Mouse (Mus musculus) MEL (cell line): Measurements from ENCODE around the gene Tmem179b. TPM values are rescaled to one million over a fixed set of nuclear protein-coding genes. Genes with fewer than 3 reads are reported as not detected.
A peak's percentile ranks its signal among the peaks of the same experiment; 100 is the strongest.

ENCODE experiments used
- DNase-seq: peaks from one replicate; pipeline ENCODE4 v3.0.0; 2011; ENCODE audit warnings: low read depth, low spot score
- H3K27ac ChIP-seq: 2 replicates; pipeline ENCODE4 v1.5.1; 2012; ENCODE audit warnings: low read depth, mild to moderate bottlenecking, control low read depth, low read length, moderate library complexity; ENCODE audit not compliant: control insufficient read depth
- H3K27me3 ChIP-seq, 2 experiments: fragments of 150-350 bp in 1 of 2; sonication (generic) in 1 of 2; 2 replicates each; pipeline ENCODE4 v1.6.1; 2012; ENCODE audit warnings: low read length in 2 of 2, mild to moderate bottlenecking in 2 of 2, improper control_type of control experiment in 1 of 2, moderate library complexity in 1 of 2; ENCODE audit not compliant: insufficient read depth in 2 of 2, control insufficient read depth in 1 of 2
- H3K36me3 ChIP-seq, 2 experiments: 2 replicates each; pipeline ENCODE4 v1.6.1; 2012 to 2014; ENCODE audit warnings: low read length in 2 of 2, improper control_type of control experiment in 1 of 2, inconsistent platforms in 1 of 2, mild to moderate bottlenecking in 1 of 2; ENCODE audit not compliant: insufficient read depth in 2 of 2, control insufficient read depth in 1 of 2
- H3K4me1 ChIP-seq, 2 experiments: fragments of 150-350 bp in 1 of 2; sonication (generic) in 1 of 2; 2 replicates each; pipeline ENCODE4 v1.6.1; 2012; ENCODE audit warnings: low read length in 2 of 2, improper control_type of control experiment in 1 of 2, mild to moderate bottlenecking in 1 of 2; ENCODE audit not compliant: insufficient read depth in 2 of 2, control insufficient read depth in 1 of 2
- H3K4me3 ChIP-seq, 2 experiments: fragments of 150-350 bp in 1 of 2; sonication (generic) in 1 of 2; 2 replicates each; pipeline ENCODE4 v1.5.1; 2012; ENCODE audit warnings: low read depth in 2 of 2, low read length in 2 of 2, mild to moderate bottlenecking in 2 of 2, moderate library complexity in 2 of 2, control low read depth in 1 of 2, improper control_type of control experiment in 1 of 2; ENCODE audit not compliant: control insufficient read depth in 1 of 2, insufficient read depth in 1 of 2
- H3K79me2 ChIP-seq: 2 replicates; pipeline ENCODE4 v1.6.1; 2012; ENCODE audit warnings: mild to moderate bottlenecking, low read length, moderate library complexity; ENCODE audit not compliant: control insufficient read depth, poor library complexity, insufficient read depth
- H3K9ac ChIP-seq: 2 replicates; pipeline ENCODE4 v1.6.1; 2012; ENCODE audit warnings: low read depth, mild to moderate bottlenecking, control low read depth, low read length, moderate library complexity; ENCODE audit not compliant: control insufficient read depth, poor library complexity, severe bottlenecking
- H3K9me3 ChIP-seq: fragments of 150-350 bp; sonication (generic); replicated peaks from 2 replicates; pipeline ENCODE4 v1.6.1; 2012; ENCODE audit warnings: mild to moderate bottlenecking, low read length, improper control_type of control experiment, moderate library complexity; ENCODE audit not compliant: insufficient read depth
- CHD1 ChIP-seq: IDR thresholded peaks from 2 replicates; pipeline ENCODE4 v1.6.1; 2012; ENCODE audit warnings: low read depth, mild to moderate bottlenecking, inconsistent platforms, low read length, improper control_type of control experiment
- E2F4 ChIP-seq: IDR thresholded peaks from 2 replicates; pipeline ENCODE4 v1.6.1; 2011; ENCODE audit warnings: low read depth, low read length, improper control_type of control experiment, borderline replicate concordance
- ETS1 ChIP-seq: IDR thresholded peaks from 2 replicates; pipeline ENCODE4 v1.6.1; 2012; ENCODE audit warnings: low read depth, mild to moderate bottlenecking, inconsistent platforms, low read length, improper control_type of control experiment, moderate library complexity
- GABPA ChIP-seq: IDR thresholded peaks from 2 replicates; pipeline ENCODE4 v1.6.1; 2012; ENCODE audit warnings: low read depth, mild to moderate bottlenecking, inconsistent platforms, low read length, improper control_type of control experiment, moderate library complexity
- GATA1 ChIP-seq: IDR thresholded peaks from 2 replicates; pipeline ENCODE4 v1.6.1; 2011; ENCODE audit warnings: low read depth, low read length, improper control_type of control experiment
- JUND ChIP-seq: IDR thresholded peaks from 2 replicates; pipeline ENCODE4 v1.6.1; 2011; ENCODE audit warnings: low read depth, mild to moderate bottlenecking, improper control_type of control experiment, low read length
- MAX ChIP-seq: IDR thresholded peaks from 2 replicates; pipeline ENCODE4 v1.6.1; 2011; ENCODE audit warnings: low read length, improper control_type of control experiment
- MEF2A ChIP-seq: IDR thresholded peaks from 2 replicates; pipeline ENCODE4 v1.6.1; 2014; ENCODE audit warnings: low read depth, mild to moderate bottlenecking, inconsistent platforms, low read length, improper control_type of control experiment; ENCODE audit not compliant: poor library complexity, insufficient replicate concordance, severe bottlenecking; ENCODE audit errors: extremely low read depth
- MYB ChIP-seq: IDR thresholded peaks from 2 replicates; pipeline ENCODE4 v1.6.1; 2011; ENCODE audit warnings: mild to moderate bottlenecking, low read depth, low read length, improper control_type of control experiment
- NELFE ChIP-seq: IDR thresholded peaks from 2 replicates; pipeline ENCODE4 v1.6.1; 2011; ENCODE audit warnings: low read depth, low read length, improper control_type of control experiment
- NRF1 ChIP-seq: IDR thresholded peaks from 2 replicates; pipeline ENCODE4 v1.6.1; 2014; ENCODE audit warnings: low read depth, mild to moderate bottlenecking, inconsistent platforms, low read length, improper control_type of control experiment, moderate library complexity; ENCODE audit not compliant: poor library complexity, insufficient read depth, severe bottlenecking
- POLR2A ChIP-seq, 2 experiments: IDR thresholded peaks; 2 replicates each; pipeline ENCODE4 v1.6.1; 2011 to 2012; ENCODE audit warnings: low read length in 2 of 2, mild to moderate bottlenecking in 2 of 2, control low read depth in 1 of 2, improper control_type of control experiment in 1 of 2, low read depth in 1 of 2, moderate library complexity in 1 of 2; ENCODE audit not compliant: control insufficient read depth in 1 of 2, insufficient read depth in 1 of 2, poor library complexity in 1 of 2
- RAD21 ChIP-seq: IDR thresholded peaks from 2 replicates; pipeline ENCODE4 v1.6.1; 2011; ENCODE audit warnings: mild to moderate bottlenecking, low read depth, low read length, improper control_type of control experiment
- RCOR1 ChIP-seq: IDR thresholded peaks from 2 replicates; pipeline ENCODE4 v1.6.1; 2012; ENCODE audit warnings: low read depth, mild to moderate bottlenecking, inconsistent platforms, low read length, improper control_type of control experiment
- SIN3A ChIP-seq: IDR thresholded peaks from 2 replicates; pipeline ENCODE4 v1.6.1; 2012; ENCODE audit warnings: low read length, improper control_type of control experiment, inconsistent platforms
- TAL1 ChIP-seq: IDR thresholded peaks from 2 replicates; pipeline ENCODE4 v1.6.1; 2012; ENCODE audit warnings: mild to moderate bottlenecking, inconsistent platforms, low read length, moderate library complexity, mixed read lengths
- TCF12 ChIP-seq: IDR thresholded peaks from 2 replicates; pipeline ENCODE4 v1.6.1; 2014; ENCODE audit warnings: low read depth, mild to moderate bottlenecking, inconsistent platforms, low read length, improper control_type of control experiment, moderate library complexity
- UBTF ChIP-seq: IDR thresholded peaks from 2 replicates; pipeline ENCODE4 v1.6.1; 2012; ENCODE audit warnings: low read depth, mild to moderate bottlenecking, inconsistent platforms, low read length, improper control_type of control experiment, moderate library complexity, borderline replicate concordance; ENCODE audit not compliant: insufficient read depth
- ZC3H11A ChIP-seq: IDR thresholded peaks from 2 replicates; pipeline ENCODE4 v1.6.1; 2012; ENCODE audit warnings: low read depth, mild to moderate bottlenecking, inconsistent platforms, low read length, improper control_type of control experiment
- ZNF384 ChIP-seq: IDR thresholded peaks from 2 replicates; pipeline ENCODE4 v1.6.1; 2012; ENCODE audit warnings: low read depth, mild to moderate bottlenecking, inconsistent platforms, low read length, improper control_type of control experiment
- polyA plus RNA-seq, 2 experiments: library from polyadenylated mRNA; stranded (reverse) in 1 of 2; unstranded in 1 of 2; fragments of >175 nt in 1 of 2; fragments of >200 nt in 1 of 2; gene quantifications; 2 replicates each; pipeline versions ENCODE4 v1.2.1 to v1.2.4; 2012; ENCODE audit warnings: low replicate concordance in 2 of 2, low read depth in 1 of 2; ENCODE audit not compliant: insufficient read length in 2 of 2, insufficient read depth in 1 of 2, missing spikeins in 1 of 2
- total RNA-seq: library from RNA; depleted of rRNA; stranded (reverse); fragments of 300-350 nt; gene quantifications from 2 replicates; pipeline ENCODE4 v1.2.3, GENCODE M21; 2012

Gene Tmem179b
- total and polyA plus RNA-seq, 3 experiments: 60.0 to 101 TPM; not detected in 1

- TF ChIP-seq RAD21 (peak; percentile 20), NELFE (no peak), POLR2A (IDR thresholded peaks at IDR 0.05; ENCODE audit: control insufficient read depth in 1 of 2, insufficient read depth in 1 of 2, low read depth in 1 of 2, low read length in 2 of 2, poor library complexity in 1 of 2) (no peak), TAL1 (no peak), CHD1 (no peak), MYB (no peak), MEF2A (no peak), SIN3A (no peak), ETS1 (no peak), ZC3H11A (no peak), ZNF384 (peak; percentile 92), GABPA (no peak)
Measured at GRCm38 (mm10) chr19:8747368-8747767, 26.9 kb downstream of the Tmem179b start (continued).

- Histone ChIP-seq H3K36me3 (peaks cover 3 to 18% of the 10 kb centered on the region in 2 experiments), H3K27me3 (no peaks in the 10 kb centered on the region), H3K4me3 (no peak overlapping the region), H3K79me2 (peaks cover 9% of the 10 kb centered on the region), H3K27ac (no peak overlapping the region), H3K9me3 (no peaks in the 10 kb centered on the region), H3K4me1 (peaks cover 2 to 4% of the 10 kb centered on the region in 2 experiments; a peak in 3 of 4 replicates), H3K9ac (no peak overlapping the region)
- TF ChIP-seq NELFE (no peak), GATA1 (0 out of 2 replicates have a peak, but pooled peaks have one; percentile 36)
- no peak for DNase-seq
Measured at GRCm38 (mm10) chr19:8745382-8745781, 28.9 kb downstream of the Tmem179b start.

DNA sequence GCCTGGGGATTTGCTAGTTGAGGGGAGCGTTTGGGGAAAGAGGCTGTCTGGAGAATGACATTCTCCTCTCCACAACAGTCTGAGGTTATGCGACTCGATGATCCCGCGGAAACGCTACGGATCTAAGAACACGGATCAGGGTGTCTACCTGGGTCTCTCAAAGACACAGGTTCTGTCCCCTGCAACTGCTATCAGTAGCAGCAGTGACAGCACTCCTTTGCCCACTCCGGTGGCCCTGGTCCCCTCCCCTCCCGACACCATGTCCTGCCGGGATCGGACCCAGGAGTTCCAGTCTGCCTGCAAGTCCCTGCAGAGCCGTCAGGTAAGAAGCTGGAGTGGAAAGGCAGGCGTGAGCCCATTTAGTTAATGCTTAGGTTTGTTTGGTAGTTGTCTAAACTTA lies 32.1 kb downstream of the Tmem179b start:
- Histone ChIP-seq H3K79me2 (peaks cover 16% of the 10 kb centered on the region), H3K9me3 (no peaks in the 10 kb centered on the region), H3K27me3 (no peaks in the 10 kb centered on the region), H3K36me3 (peaks cover 6 to 23% of the 10 kb centered on the region in 2 experiments), H3K9ac (peak overlapping the region; percentile 76), H3K4me1 (peaks cover 2 to 5% of the 10 kb centered on the region in 2 experiments; a peak in 3 of 4 replicates), H3K27ac (peak overlapping the region; percentile 52), H3K4me3 (peak overlapping the region; percentile 82 to 87)
- TF ChIP-seq MAX: no peak
- no peak for TF ChIP-seq JUND
- no peak for TF ChIP-seq TCF12
- TF ChIP-seq NRF1: no peak
- TF ChIP-seq UBTF: no peak
- TF ChIP-seq NELFE: no peak
- TF ChIP-seq E2F4: no peak
- TF ChIP-seq POLR2A (IDR thresholded peaks at IDR 0.05; ENCODE audit: control insufficient read depth in 1 of 2, insufficient read depth in 1 of 2, low read depth in 1 of 2, low read length in 2 of 2, poor library complexity in 1 of 2): no peak
- no peak for TF ChIP-seq RCOR1
- no peak for TF ChIP-seq TAL1
- no peak for DNase-seq
